ENCODE assay signal across 10 mouse cellular contexts in genomic region chr16:32657498-32658250, GRCm38 (mm10). TPM values are rescaled to one million over a fixed set of nuclear protein-coding genes. Genes with fewer than 3 reads are reported as not detected.
DNase-seq lines count a peak whose midpoint lies in the region; ATAC-seq and TF ChIP-seq lines count a peak whose summit lies in the region.
"Had no signal": no experiment of that assay in that cellular context is flagged by ENCODE, and none has a peak within 500 bp of the region (broad histone marks: within the 10 kb centered on the region; RNA-seq: fewer than 3 reads in every experiment).

No protein-coding gene starts in this region.

- H3K9me3 ChIP-seq in heart, embryonic 11.5 days (replicated peaks; ENCODE audit: control insufficient read depth, low read length): no peaks in the 10 kb centered on the region
- H3K9me3 ChIP-seq: embryonic facial prominence, embryonic 12.5 days had no signal

- H3K4me3 ChIP-seq in heart, embryonic 11.5 days (ENCODE audit: low read depth, low read length): no peak overlapping the region
- H3K4me3 ChIP-seq in C2C12 (ENCODE audit: insufficient read depth, poor library complexity, severe bottlenecking): no peak overlapping the region

- no peak overlapping the region for H3ac ChIP-seq in C2C12 (ENCODE audit: control insufficient read depth, insufficient read length, low read depth)

- no peaks in the 10 kb centered on the region for H3K36me3 ChIP-seq in heart, embryonic 11.5 days (ENCODE audit: control insufficient read depth, insufficient read depth, low read length)
- H3K36me3 ChIP-seq in C2C12 (ENCODE audit: control insufficient read depth, insufficient read depth): peaks cover 8% of the 10 kb centered on the region
- H3K36me3 ChIP-seq: embryonic facial prominence, embryonic 12.5 days had no signal

- no peak for DNase-seq in heart, postnatal 10 days
- peak; percentile 90 for DNase-seq in adipocyte (ENCODE audit: low spot score)
- peak; percentile 66 for DNase-seq in lung, postnatal 10 days
- DNase-seq in kidney, adult 18-20 months: no peak
- DNase-seq: right cerebral cortex, postnatal 4 days had no signal

- H3K9ac ChIP-seq in heart, embryonic 11.5 days (ENCODE audit: low read depth, low read length): no peak overlapping the region

- H3K27me3 ChIP-seq in heart, embryonic 11.5 days (ENCODE audit: control insufficient read depth, insufficient read depth, low read length): no peaks in the 10 kb centered on the region
- H3K27me3 ChIP-seq in C2C12 (ENCODE audit: control insufficient read depth, insufficient read depth, insufficient read length): no peaks in the 10 kb centered on the region
- H3K27me3 ChIP-seq: embryonic facial prominence, embryonic 12.5 days had no signal

- no peak for ATAC-seq in heart, embryonic 11.5 days (replicated peaks; ENCODE audit: insufficient number of reproducible peaks, low FRiP score, low TSS enrichment)
- no peak for ATAC-seq in frontal cortex, adult (ENCODE audit: low TSS enrichment)
- ATAC-seq: intestine, embryonic 16.5 days had no signal

- peaks cover 68% of the 10 kb centered on the region for H3K79me3 ChIP-seq in C2C12 (ENCODE audit: low read depth)

- peaks cover 67% of the 10 kb centered on the region for H3K4me1 ChIP-seq in heart, embryonic 11.5 days (ENCODE audit: control insufficient read depth, insufficient read depth, low read length)

- WGBS in heart, embryonic 11.5 days (ENCODE audit: insufficient replicate concordance): 78% methylated on average over 16 of the region's 16 CpGs

- H3K27ac ChIP-seq in heart, embryonic 11.5 days (ENCODE audit: low read depth, low read length): no peak overlapping the region
- H3K27ac ChIP-seq: embryonic facial prominence, embryonic 12.5 days had no signal

- TF ChIP-seq CTCF in C2C12 (IDR thresholded peaks at IDR 0.05; ENCODE audit: control insufficient read depth, insufficient read depth, insufficient read length): no peak

- intact Hi-C loops in heart, postnatal 10 days (cut with DNase I): no loop called here

- peaks cover 96% of the 10 kb centered on the region for H3K79me2 ChIP-seq in C2C12 (ENCODE audit: control insufficient read depth, insufficient read depth)

- H3K4me2 ChIP-seq in heart, embryonic 11.5 days: peak overlapping the region; percentile 11; the same call in 1 of the 2 replicates

TF ChIP-seq in C2C12, 6 proteins besides CTCF, POLR2A, EP300 and RAD21:
- TF ChIP-seq MAX (IDR thresholded peaks at IDR 0.05): no peak
- TF ChIP-seq CEBPB (IDR thresholded peaks at IDR 0.05; ENCODE audit: low read depth): peak; percentile 11

RNA-seq across cellular contexts. Expression of gene Tnk2, which starts 14.0 kb away (rescaled TPM):
- 6.9 and 7.8 TPM in 2 replicates for polyA plus RNA-seq in heart, embryonic 11.5 days (2014; fragmentation: Nextera tagmentation; extraction: Ambion mirVana)
- total RNA-seq in heart, postnatal 10 days (2021): 10 to 100 TPM; 39.0 to 41.3 TPM
- polyA plus RNA-seq in C2C12 (2012; fragmentation: generic; extraction: Trizol): 78.4 TPM

RNA-seq across cellular contexts. Expression of gene Tfrc, which starts 49.0 kb away (rescaled TPM):
- polyA plus RNA-seq in heart, embryonic 11.5 days (2014; fragmentation: Nextera tagmentation; extraction: Ambion mirVana): 66.7 and 69.2 TPM in 2 replicates
- total RNA-seq in heart, postnatal 10 days (2021): 100 to 1,000 TPM; 180 to 317 TPM
- polyA plus RNA-seq in C2C12 (2012; fragmentation: generic; extraction: Trizol): 25.1 TPM

Comparison
In these comparisons a context has a peak if more than half of its experiments do, and no peak if none do; other contexts are left out.
1. DNase-seq: peak in adipocyte (single experiment) and lung, postnatal 10 days (single experiment); none in heart, postnatal 10 days (0 of 2) and kidney, adult 18-20 months (single experiment).